Mouse (Mus musculus) cerebellum, adult 9-11 months (tissue): Measurements from ENCODE around the gene Dlx6.

Source experiments
- DNase-seq: peaks from one replicate; pipeline ENCODE4 v3.0.0; 2022

Gene Dlx6

DNA sequence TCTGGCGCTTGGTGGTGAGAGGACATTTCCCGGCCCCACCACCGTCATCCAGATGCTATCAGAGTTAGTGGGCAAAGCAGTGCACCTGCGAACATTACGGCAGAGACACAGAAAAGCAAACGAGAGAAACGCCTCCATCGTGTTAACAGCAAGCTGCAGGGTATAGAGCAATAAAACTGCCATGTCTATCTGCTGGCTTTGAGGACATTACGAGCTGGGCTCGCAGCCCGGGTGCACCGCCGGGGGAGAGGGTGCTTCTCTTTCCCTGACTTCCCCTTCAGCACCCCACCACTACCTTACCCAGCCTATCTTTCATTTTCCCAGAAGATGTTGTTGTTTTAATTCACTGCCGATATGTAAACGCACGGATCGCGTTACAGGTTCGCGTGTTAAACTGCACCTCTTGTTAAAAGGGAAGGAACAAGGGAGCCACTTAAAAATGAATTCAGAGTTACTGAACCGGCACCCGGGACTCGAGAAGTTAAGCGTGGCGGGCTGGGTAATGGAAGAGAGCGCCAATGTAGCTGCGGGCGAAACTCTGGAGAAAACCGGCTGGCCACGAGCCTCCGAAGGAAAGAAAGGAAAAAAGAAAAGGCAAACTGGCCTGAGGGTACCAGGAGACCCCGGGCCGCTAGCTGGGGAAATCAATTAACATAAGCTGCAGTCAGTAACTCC, 2.6 kb upstream of the Dlx6 start:
- DNase-seq: no peak

GRCm38 (mm10) chr6:6861086-6861797, 1.9 kb upstream of the Dlx6 start:
- no peak for DNase-seq

DNA sequence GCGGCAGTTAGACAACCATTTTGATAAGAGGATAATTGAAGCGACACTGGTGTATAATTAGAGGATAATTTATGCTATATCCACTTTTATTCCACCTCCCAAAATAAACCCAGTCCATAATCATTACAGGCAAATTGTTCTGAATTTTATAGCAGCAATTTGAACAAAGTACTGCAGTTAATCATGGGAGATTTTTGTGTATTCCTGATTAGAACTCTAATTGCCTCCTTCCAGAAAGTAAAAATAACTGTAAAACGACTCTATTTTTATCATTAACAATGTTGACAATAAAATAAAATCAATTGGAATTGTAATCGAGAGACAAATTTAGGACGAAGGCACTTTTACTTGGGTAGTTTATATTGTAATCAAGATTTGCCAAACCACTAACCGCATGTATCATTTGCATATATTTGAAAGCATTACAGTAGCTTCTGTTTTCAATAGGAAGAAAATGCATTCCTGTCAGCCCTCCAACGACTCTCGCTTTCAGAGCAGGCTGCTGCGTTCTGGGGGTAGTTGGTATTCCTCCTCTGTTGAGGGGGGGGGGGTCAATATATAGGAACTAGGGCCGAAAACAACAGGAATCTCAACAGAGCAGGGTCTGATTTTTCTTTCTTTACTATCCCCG, 1.2 kb upstream of the Dlx6 start:
- DNase-seq: no peak

- DNase-seq: no peak
Measured at GRCm38 (mm10) chr6:6862611-6863010, 523 bp upstream of the Dlx6 start.

DNA sequence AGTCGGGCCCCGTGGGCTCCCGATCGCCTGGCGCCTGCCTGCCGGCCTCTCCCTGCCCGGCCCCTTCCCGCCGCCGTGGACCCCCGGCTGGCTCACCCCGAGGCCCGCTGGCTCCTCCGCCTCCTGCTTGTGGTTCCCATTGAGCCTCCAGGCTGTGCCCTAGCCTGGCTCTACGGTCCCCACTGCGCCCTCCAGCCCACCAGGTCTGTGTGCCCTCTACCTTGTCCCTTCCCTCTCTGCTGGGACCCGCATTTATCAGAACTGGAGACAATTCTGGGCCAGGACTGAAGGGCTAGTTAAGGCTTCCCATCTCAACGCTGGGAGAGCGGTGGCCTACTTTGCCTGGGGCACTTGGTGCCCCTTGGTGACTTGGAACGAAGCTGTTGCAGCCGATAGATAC, 821 bp downstream of the Dlx6 start:
- DNase-seq: no peak

GRCm38 (mm10) chr6:6864441-6865440, 1.6 kb downstream of the Dlx6 start:
- no peak for DNase-seq

DNA sequence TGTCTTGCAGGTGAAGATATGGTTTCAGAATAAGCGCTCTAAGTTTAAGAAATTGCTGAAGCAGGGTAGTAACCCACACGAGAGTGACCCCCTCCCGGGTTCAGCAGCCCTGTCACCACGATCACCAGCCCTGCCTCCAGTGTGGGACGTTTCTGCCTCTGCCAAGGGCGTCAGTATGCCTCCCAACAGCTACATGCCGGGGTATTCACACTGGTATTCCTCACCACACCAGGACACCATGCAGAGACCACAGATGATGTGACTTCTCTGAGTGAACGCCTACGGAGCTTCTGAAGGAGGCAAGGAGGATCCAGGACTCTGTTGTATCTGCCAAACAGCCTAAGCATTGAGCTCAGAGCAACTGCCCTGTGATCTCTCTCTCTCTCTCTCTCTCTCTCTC, 3.9 kb downstream of the Dlx6 start:
- no peak for DNase-seq

GRCm38 (mm10) chr6:6869041-6869685, 6.0 kb downstream of the Dlx6 start:
- DNase-seq: no peak

DNA sequence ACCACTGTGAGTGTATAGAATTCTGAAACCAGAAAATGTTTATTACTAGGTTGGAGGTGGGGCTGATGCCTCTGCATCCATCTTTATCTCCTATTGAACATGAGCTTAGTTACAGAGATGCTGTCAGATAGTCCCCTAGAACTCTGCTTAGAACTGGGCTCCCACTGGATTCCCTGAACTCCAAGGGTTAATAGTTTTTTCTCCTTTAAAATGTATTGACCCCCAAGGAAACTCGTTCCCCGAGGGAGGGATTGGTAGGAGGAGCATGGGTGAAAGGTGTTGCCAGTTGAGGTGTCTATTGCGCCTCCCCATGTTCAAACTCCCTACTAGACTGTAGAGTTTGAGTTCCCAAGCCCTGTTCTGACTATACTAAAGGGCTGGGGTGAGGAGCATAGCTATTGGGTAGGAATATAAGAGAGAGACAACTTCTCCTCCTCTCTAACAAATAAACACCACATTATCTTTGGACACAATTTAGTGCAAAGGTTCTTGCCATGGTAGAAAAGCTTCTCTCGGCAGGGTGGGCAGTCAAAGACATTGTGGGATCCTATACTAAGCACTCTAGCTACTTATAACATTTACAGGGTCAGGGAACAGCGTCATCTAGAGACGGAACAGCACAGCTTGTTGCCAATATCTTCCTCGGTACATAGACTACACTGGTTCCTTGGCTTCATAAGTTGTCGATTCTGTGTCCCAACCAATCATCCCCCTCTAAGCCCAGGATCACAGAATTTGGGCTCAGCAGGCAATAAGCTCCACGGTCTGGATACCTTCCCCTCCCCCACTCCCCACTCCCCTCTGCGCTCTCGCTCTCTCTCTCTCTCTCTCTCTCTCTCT, 7.0 kb downstream of the Dlx6 start:
- DNase-seq: no peak

DNA sequence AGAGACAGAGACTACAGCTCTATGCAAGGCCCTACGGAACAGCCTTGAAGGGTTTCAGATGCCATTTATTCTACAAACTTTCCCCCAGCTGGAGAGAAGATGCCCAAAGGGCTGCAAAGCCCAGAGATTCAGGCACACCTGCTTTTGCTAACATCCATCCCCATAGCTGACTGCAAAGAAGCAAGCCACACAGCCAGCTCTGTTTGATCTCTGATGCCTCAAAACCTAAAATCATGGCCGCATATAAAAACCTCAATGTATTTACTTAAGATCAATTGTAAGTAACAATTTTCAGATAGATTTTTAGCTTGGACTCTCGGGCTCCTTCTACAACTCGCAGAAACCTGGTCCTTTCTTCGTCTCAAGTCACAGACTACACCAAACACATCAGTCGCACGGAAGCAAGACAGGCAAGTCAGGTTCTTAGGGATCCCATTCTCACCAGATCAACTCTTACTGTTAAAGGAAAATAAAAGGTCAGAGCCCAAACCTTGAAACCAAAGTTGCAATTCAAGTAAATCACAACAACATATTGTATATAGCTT, 7.8 kb downstream of the Dlx6 start:
- no peak for DNase-seq

GRCm38 (mm10) chr6:6871692-6872091, 8.6 kb downstream of the Dlx6 start:
- DNase-seq: no peak

- DNase-seq: no peak
Measured at GRCm38 (mm10) chr6:6872873-6873272, 9.7 kb downstream of the Dlx6 start.

DNA sequence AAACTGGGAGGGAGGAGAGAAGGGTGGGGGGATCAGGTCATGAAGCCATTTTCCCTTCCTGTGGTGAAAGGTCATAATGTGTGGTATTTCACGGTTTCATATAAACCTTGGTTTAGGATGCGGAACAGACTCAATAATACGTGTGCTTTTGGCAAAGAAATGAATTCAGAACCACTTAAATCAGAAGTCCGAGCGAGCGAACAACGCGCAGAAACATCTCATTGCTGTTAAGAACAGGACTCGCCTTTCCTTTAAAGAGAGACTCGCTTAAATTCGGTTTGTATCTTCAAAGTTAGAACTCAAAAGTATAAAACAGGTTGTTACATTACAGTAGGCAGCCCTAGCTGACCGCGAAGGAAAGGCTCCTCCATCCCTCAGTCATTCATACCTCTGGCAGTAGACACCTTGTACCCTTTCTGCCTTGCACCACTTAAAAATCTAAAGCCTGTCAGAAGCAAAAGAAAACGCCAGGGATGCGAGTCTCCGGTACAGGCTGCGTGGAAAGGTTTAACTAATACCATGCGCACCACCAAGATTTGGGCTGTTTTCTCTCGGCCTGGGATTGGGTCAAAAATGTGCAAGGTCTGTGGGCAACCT, 10.4 kb downstream of the Dlx6 start:
- DNase-seq: no peak

- DNase-seq: no peak
Measured at GRCm38 (mm10) chr6:6874073-6874771, 11.1 kb downstream of the Dlx6 start.

- DNase-seq: no peak
Measured at GRCm38 (mm10) chr6:6875136-6875535, 12.0 kb downstream of the Dlx6 start.

DNA sequence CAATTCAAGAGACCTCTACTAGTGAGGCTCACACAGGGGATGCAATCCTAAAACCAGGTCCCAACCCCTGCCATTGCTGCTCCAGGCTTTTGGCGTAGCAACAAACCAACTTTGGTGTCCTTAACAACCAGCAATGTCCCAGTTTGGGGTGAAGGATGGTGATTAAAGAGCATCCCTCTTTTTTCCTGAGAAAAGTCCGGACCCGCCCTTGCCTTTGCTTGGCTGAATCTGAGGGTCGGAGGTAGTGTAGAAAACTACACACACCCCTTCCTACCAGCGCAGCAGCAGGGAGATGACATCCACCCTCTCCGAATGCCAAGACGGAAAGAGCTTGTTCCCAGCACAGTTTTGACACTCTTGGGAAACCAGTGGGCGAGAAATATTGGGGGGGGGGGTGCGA, 12.5 kb downstream of the Dlx6 start:
- DNase-seq: no peak

DNA sequence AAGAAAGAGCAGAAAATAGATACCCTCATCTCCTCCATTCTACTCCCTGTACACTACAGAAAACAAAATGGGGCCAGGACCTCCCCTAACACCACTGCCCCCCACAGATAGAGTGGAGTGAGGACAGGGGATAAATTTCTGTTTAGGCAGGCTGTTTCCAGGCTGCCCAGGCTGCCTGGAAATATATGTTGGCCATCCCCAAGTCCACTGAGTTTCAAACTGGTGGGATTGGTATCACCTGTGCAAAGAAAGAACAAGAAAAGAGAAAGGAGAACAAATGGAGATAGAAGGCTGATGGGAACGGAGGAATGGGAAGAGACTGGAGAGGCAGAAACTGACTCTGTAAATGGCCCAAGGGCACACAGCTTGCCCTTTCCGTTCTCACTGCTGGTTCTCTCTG, 13.1 kb downstream of the Dlx6 start:
- no peak for DNase-seq

GRCm38 (mm10) chr6:6876731-6877130, 13.6 kb downstream of the Dlx6 start:
- no peak for DNase-seq

- no peak for DNase-seq
Measured at GRCm38 (mm10) chr6:6877346-6877910, 14.3 kb downstream of the Dlx6 start.
